Mouse (Mus musculus) urinary bladder, postnatal 10 days (tissue): ENCODE data around the gene Pmpca.
A peak's percentile ranks its signal among the peaks of the same experiment; 100 is the strongest.

ENCODE experiments used
- DNase-seq: peaks from one replicate; pipeline ENCODE4 v3.0.0; 2022; ENCODE audit warnings: low spot score

The Pmpca gene

DNA sequence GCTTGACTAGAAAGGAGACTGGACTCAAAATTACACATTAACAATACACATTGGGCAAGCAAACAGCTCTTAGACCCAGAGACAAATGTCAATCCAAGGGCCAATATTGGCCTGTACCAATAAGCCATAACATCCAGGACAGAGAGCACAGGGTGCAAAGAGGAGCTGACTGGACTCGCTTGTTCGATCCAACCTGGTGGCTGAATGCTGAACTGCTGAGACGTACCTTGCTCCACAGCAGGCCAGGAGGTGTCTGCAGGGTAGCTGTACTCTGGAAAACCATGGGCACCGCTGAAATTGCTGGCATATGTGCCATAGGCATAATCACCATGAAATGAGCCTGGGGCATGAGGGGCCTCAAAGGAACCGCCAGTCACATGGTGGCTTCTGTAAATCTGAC lies 40.7 kb downstream of the Pmpca start:
- DNase-seq = no peak

- no peak for DNase-seq
Observed at GRCm38 (mm10) chr2:26434791-26435572, 45.8 kb downstream of the Pmpca start.

- no peak for DNase-seq
Observed at GRCm38 (mm10) chr2:26437221-26437620, 48.1 kb downstream of the Pmpca start.

DNA sequence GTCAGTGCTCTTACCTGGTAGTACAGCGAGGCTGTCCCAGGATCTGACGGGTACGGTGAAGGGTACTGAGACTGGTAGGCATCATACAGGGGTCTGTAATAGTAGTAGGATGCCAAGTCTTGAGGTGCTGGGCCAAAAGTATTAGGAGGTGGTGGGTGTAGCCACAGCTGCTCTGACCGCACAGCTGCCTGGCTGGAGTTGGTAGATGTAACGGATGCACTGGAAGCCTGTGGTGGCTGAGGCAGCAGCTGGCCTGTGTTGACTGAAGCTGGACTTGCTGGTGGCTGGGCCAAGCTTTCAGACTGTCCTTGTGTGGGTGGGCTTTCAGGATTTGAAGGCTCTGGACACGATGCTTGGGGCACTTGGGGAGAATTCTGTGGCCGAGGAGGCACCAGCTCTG lies 49.2 kb downstream of the Pmpca start:
- no peak for DNase-seq

- DNase-seq = no peak
Observed at GRCm38 (mm10) chr2:26439671-26440070, 50.5 kb downstream of the Pmpca start.

- no peak for DNase-seq
Observed at GRCm38 (mm10) chr2:26441261-26441660, 52.1 kb downstream of the Pmpca start.

DNA sequence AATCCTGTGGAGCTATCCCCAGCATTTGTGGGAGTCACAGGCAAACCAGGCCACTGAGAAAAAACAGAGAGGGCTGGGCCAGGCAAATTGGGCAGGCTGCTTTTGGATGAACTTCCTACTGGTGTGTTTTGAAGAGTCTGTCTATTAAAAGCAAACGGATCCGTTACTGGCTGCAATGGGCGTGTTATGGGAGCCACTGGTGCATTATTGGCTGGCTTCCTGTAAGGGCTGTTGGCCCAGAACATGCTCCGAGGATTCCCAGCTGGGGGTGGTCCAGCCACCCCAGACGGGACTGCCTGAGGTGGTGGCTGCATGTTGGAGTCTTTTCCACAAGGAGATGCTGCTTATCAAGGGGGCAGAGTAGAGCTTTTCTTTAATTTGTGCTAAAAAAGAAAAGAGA lies 52.5 kb downstream of the Pmpca start:
- DNase-seq = no peak

- DNase-seq = no peak
Observed at GRCm38 (mm10) chr2:26442843-26443242, 53.7 kb downstream of the Pmpca start.

GRCm38 (mm10) chr2:26443876-26444275 lies 54.7 kb downstream of the Pmpca start:
- no peak for DNase-seq

DNA sequence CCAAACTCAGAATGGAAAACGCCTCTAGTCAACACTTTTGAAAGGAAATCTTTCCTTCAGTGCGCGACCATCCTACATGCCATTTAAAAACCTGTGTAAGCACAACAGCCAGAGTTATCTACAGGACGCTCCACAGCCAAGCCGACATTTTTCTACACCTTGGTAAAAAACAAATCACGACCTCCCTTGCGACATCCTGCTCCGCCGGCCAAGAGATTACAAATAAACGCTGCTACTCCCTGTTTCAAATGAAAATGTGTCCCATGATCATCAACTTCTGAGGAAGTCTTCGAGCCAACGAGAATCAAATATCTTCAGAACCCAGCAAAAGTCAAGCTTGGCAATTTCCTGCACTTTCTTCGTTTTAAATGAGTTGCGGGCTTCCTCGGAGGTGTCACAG lies 55.2 kb downstream of the Pmpca start:
- DNase-seq = no peak

- DNase-seq = peak; percentile 98
Observed at GRCm38 (mm10) chr2:26444946-26445665, 56.0 kb downstream of the Pmpca start, which contains the start of gene Sec16a. Gene Sec16a, minus strand, starts transcription at chr2:26445216.

DNA sequence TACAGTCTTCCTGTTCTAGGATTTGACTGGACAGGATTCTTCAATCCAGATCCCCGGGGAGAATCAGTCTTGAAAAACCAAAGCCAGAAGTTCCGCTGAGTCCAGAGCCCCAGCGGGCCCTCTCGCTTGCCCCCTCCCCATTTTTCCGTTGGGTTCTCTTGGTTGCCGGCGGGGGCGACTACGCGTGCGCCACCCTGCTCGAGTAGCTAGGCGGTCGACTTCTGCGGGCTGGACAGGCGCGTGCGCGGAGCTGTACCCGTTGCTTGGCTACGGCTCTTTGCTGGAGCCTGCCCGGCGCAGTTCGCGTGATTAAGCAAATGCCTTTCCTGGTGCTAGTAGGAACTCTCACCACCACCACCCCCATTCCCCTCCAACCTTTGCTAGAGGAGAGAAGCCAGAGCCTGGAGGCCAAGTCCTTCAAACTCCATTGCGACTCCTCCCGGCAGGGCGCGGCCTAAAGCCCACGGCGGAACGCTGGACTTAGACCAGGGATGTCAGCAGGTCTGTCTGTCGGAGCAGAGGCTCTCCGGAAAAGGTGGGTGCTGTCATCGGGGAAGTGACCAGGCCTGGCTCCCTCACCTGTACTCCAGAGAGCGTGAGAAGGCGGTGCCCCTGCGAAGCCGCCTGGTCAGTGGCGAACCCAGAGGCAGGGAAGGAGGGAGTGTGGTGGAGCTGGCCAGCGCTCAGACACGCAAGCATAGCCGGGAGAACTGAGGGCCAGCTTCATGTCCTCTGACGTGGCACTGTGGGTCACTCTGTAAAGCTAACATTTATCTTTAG lies 56.7 kb downstream of the Pmpca start:
- peak; percentile 69 for DNase-seq

GRCm38 (mm10) chr2:26446671-26447070 lies 57.5 kb downstream of the Pmpca start:
- no peak for DNase-seq
